Mouse (Mus musculus) T-cell, adult 2 months (primary cell): ENCODE data around the gene Fam53b.

Experiments used
- DNase-seq: peaks from one replicate; pipeline ENCODE4 v3.0.0; 2022; ENCODE audit warnings: low spot score

The Fam53b gene

DNA sequence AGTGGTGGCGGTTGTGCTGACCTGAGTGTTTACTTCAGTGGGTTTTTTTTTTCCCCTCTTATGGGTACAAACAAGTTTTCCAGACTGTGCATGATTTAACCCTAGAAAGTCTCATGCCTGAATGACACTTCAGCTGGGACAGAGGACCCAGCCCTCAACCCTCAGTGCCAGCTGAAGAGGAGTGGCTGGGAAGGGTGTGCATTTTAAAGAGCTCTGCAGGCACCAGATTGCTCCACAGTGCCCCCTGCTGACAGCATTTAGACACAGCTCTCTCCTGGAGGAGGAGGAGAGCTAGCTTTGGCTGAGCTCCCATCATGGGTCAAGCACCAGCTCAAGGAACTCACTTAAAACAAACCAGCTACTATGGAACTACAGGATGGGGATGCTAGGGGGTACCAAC is 2.8 kb downstream of the Fam53b start:
- DNase-seq = peak; percentile 85

DNA sequence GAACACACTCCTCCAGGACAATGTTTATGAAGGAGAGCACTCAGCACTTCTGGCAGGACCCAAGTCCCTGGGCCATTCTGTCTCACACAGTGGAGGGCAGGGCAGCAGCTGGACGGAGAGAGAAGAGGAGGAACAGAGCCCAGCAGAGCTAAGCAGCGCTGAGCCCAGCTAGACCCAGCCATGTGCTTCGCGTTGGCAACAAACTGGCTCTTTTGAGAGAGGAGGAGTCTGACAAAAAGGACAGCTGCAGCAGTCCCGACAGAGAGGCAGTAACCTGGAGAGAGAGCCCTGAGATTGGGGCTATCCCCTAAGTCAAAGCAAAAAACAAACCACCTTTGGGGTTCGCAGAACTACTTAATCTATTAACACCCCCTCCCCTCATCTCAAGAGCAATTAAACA is 3.3 kb downstream of the Fam53b start:
- DNase-seq = no peak

DNA sequence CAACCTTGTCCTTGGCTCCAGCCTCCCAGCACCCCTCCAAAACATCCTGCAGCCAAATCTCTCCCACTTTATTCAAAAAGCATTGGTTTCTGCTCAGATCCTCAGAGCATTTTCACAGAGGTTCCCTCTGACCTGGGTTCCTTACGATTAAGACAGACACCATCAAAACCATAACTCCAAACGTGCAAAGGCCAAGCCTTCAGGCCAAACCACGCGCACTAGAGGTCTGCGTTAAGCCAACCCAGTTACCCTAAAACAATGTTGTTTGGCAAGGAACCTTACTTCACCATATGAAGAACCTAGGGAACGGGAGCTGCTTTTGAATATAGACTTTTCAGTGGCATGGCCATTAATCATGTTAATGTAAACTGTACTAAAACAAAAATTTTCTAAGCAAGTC is 4.0 kb downstream of the Fam53b start:
- DNase-seq = no peak

DNA sequence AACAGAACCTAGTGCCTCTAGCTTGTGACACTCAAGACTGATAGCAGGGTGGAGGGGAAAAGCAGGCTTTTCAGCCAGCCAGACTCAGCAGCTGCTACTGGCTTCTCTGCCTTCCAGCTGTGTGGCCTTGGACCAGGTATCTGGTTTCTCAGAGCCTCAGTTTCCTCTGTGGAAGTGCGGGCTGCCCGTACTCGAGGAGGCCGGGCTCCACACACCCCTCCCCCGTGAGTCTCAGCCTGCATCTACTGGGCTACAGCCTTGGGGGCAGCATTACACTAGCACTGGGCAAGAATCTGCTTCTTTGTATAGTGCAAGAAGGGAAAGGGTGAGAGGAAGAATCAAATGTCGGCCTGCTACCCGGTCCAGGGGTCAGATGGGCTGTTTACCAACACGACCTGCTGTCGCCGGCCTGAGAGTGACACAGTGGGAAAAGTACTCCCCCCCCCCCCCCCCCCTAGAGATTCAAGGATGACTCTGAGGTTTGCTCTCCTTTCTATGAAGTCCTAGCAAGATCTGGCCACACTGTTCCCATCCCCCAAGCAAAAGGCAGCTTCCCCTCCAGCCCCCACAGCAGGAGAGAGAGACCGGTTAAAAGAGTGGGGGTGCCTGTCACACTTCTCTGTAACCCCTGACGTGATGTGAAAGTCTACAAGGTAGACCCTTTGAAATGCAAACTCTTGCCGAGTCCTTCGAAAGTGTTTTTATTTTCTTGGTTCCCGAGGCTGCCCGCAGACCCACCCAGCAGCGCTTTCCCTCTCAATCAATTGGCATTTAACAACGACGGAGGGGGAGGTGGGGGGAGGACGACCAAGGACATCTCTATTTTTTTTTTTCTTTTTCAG is 4.6 kb downstream of the Fam53b start:
- no peak for DNase-seq

DNA sequence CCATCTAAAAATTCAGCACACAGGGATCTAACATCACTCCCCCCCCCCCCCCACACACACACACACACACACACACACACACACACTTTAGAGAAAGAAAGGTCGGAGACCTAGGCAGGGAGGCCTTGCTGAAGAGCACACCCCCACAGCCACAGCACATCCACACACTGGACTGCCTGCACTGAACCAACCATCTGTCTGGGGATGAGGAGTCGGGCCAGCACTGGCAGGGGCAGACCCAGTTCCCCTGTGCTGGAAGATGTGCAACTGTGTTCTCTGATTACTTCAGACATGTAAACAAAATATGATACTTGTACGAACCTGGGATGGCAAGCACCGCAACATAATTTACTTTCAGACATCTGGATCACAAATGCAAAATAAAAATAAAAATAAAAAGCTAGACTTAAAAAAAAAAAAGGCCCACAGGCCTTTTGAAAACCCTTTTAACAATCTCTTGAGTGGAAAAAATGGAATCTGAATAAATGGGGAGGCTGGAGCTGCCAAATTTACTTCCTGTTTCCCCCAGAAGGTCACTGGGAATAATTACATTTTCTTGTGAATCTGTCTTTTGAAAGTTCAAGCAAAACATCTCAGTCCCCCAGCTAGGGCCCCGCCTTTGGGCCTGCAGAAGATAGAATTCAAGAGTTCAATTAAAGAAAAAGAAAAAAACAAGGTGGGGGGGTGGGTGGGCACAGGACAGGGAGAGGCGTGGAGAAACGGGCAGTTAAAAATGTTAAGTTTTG is 5.5 kb downstream of the Fam53b start:
- DNase-seq = no peak

DNA sequence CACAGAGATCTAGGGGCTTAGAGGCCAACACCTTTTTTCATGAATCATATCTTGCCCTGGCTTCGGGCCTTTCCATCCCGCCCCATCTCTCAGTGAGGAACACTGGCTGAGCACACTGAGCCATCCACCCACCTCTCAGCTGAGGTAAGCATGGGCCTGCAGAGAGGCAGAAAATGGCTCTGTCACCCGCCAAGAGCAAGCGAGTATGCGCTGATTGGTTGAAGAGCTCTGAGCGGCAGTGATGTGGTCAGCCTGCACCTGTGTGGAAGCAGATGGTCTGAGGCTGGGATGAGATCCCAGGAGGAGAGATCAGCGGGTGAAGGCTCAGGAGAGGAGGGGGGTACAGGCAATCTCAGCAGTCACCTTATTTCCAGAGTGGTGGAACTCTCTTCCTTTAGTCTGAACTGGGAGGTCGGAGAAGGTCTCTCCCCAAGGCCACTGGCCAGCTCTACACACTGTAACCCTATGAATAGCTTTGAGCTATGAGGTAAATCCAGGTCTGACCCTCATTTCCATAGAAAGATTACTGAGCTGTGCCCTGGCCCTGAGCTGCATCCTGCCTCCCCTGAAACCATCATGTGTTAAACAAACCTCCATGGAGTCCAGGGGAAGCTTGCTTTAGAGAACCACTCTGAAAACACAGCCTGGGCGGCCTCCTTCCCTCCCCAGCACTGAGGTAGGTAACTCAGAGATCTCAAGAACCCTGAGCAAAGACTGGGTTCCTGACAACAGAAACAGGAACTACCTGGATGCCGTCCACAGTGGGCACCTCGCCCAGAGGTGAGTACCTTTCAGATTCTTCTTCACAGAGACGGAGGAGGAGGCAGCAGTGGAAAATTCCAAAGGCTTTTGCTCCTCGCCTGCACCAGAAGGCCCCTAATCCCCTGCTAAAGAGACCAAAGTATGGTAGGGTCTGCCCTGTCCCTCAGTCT is 6.5 kb downstream of the Fam53b start:
- no peak for DNase-seq

DNA sequence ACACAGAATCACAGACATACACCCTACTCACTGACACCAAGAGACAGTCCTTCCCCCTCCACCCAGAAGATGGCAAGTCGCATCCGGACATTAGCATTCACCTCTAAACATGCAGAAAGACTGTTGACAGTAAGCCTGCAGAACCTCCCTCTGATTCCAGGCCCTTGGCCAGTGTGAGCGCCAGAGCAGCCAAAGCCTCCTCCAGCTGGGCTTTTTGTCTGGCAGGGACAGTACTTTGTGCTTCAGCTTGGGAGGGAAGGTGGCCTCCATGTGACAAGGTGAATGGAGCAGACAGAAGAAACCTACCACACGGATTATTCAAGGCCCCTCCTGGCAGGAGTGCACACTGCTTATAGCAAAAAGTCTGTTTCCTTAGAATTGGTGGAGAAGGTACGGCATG is 7.4 kb downstream of the Fam53b start:
- no peak for DNase-seq

DNA sequence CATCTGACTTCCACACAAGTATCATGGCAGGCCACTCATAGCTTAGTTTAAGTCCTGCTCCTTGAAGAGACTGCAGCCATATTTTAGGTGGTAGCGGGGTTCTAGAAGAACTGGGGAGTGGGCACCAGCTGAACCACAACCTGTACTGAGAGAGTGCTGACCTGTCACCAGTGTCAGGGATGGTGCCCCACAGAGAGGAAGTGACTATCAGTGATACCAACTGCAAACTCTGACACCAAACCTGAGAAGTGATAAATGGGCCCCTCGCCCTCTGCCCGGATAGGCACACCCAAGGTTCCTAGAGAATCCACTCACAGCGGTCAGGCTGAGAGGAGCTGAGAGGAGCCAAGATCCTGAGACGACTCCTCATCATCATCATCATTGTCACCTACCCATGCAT is 8.7 kb downstream of the Fam53b start:
- no peak for DNase-seq

DNA sequence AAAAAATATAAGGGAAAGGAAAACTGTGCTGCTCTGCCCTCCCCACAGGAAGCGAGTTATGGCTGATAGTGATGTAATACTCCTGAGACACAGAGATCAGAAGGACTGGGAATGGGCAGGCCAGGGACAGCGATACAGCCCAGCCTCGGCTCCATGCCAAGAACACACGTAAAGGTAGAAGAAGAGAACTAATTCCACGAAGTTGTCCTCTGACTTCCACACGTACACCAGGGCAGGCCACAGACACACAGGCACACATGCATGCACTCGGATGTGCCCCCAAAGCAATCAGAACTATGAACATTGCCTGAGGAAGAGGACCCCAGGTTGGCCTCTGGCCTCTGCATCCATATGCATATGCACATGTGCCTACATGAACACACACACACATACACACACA is 9.2 kb downstream of the Fam53b start:
- no peak for DNase-seq

DNA sequence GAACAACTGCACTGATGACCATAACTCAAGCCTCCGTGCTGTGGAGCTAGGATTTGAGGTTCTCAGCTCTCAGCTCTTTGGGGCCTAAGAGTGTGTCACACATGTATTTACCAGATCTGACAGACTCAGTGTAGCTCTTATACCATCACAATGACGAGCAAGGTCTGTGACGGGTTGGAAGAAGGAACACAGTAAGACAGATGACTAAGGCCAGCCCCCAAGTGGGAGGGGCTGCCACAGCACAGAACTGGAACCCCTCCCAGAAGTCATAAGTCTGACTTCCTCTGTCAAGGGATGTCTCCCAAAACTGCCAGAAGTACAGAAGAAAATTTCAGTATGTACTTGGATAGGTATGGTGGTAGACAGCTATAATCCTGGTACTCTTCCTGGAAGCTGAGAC is 9.7 kb downstream of the Fam53b start:
- peak; percentile 82 for DNase-seq

DNA sequence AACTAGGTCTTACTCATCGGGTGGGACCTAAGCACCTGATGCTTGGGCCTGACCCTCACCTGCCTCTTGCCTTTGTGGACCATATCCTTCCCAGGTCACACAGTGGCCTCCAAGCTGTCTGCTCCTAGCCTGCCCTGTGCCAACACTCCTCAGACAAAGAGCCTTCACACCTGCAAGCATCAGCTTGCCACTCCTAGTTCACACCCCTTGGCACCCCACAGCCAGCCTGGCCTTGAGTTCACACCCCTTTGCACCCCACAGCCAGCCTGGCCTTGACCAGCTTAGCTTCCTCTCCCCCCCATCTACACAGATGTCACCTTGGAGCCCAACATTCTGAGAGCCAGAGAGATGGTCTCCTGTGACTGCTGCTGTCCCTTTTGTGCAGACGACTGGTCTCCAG is 10.3 kb downstream of the Fam53b start:
- no peak for DNase-seq

DNA sequence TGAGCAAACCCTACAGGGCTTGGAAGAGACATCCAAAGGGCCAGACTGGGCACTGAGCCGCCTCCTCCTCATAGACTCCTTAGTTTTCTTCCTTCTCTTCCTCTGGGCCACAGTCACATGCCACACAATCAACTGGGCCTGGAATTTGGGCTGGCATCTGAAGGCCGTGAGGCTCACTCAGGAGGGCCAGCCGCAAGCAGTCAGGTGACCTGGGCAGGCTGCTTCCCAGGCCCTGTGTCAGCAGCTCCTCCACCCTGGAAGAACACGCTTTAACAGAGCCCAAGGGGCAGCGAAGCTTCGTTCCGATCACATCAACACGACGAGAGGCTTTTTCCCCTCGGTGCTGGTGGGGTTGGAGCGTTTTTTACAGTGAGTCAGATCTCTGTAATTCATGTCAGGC is 11.0 kb downstream of the Fam53b start:
- DNase-seq = no peak

DNA sequence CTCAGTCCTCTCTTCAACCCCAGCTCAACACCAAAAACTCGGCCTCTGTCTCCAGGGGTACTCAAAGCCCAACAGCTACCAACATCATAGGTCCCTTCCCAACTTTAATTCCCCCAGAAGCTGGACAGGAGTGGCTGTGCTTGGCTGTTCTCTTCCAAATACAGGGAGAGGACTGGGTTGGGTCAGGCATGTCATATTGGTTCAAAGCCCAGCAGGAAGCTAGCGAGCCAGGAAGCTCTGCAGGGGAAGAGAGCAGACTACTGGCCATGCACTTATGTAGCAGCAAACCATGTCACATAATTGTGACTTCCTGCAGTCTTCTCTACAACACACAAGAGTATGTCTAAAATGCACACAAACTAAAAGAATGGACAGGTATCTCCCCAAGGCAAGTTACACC is 11.6 kb downstream of the Fam53b start:
- no peak for DNase-seq

DNA sequence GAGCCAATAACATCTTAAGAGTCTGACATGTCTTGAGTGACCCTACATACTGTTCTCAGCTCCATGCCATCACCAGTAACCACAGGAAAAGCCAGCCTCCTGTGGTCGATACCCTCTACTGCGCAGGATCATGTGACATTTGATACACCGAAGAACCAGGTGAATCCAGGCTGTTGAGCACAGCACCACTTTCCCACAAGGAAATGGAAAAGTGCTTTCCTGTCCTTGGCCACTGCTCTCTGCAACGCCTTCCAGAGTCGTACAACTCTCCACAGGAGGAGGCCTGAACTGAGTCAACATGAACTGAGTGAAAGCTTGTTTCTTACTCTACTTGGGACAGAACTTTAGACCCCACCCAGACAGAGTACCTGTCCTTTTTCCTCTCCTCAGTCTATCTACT is 12.2 kb downstream of the Fam53b start:
- no peak for DNase-seq

DNA sequence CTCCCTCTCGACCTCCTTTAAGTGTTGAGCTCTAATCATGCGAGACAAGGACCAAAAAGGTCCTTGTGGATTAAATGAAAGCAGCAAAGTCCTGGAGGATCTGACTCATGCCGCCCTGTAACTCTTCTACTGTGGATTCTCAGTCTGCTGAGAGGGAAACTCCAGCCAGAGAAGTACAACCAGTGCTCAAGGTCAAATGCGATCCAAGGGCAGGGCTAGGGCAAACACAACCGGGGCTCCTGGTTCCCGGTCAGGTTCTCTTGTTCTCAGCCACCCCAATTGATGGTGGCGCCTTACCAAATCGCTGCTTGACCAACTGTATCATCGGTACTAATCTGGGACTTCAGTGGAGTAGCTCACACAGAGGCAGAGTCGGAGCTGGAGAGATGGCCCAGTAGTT is 12.8 kb downstream of the Fam53b start:
- DNase-seq = no peak

DNA sequence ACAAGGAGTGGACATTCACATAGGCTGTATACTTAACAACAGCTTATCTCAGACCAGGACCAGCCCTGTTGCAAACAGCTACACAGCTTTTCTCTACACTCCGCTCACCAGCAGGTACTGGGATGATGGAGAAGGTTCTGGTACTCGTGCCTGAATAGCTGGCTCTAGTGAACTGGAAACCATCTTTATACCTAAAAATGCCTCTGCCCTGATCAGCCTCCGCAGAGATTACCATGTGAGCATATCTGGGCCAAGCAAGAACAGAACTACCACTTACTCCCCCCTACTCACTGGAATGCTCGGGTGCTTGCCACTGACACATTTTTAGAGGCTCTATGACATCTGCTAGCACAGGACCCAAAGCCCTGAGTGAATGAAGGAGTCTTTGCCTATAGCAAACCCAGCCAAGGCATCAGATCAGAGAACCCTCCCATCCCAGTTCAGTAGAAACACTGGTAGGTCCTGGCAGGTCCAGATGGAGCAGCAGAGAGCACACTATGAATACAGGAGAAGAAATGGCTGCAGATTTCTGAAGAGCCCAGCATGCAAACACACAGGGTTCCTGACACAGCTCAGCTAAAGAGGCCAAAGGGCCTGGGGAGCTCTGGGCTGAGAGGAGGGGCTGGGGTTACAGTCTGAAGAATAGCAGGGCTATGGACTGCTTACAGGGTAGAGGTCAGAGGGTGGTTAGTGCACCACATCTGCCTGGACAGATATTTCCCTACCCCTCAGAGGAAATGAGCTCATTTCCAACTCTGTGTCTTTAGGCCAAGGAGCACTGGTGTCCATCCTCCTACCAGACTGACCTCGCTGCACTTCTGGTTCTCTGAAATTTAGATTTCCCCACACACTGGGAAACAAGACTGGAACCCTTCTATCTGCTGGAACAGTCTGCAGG is 14.3 kb downstream of the Fam53b start:
- DNase-seq = no peak

DNA sequence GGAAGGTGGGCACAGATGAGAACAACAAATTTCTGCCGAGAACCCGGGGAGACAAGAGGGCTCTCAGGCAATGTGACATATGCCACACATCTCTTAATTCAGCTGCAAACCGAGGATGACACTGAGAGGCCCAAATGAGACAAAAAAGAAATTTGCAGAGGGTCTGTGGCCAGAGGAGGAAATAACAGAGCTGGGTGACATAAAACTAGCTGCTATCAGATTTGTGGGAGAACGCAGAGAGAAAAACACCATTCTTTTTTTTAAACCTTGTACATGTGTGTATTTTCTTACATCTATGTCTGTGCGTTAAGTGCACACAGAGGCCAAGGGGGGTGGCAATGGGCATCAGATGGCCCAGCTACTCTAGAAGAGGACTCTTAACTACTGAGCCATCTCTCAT is 18.5 kb downstream of the Fam53b start:
- DNase-seq = no peak

DNA sequence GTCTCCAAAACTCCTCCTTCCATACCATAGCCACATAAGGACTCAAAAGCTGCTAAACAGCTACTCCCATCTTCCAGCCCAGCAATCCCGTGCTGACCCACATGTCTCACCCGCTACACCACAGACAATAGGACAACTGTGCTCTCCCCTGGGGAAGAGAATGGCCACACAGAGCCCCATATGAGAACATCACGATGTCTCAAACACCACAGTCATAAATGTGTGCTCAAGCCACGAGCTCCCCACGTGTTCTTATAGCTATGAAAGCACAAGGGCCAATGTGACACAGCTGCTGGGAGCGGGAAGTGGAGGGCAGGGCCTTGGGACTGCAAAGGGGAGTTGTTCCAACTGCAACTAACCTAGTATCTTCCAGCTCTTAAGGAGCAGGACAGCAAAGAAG is 20.2 kb downstream of the Fam53b start:
- DNase-seq = no peak

DNA sequence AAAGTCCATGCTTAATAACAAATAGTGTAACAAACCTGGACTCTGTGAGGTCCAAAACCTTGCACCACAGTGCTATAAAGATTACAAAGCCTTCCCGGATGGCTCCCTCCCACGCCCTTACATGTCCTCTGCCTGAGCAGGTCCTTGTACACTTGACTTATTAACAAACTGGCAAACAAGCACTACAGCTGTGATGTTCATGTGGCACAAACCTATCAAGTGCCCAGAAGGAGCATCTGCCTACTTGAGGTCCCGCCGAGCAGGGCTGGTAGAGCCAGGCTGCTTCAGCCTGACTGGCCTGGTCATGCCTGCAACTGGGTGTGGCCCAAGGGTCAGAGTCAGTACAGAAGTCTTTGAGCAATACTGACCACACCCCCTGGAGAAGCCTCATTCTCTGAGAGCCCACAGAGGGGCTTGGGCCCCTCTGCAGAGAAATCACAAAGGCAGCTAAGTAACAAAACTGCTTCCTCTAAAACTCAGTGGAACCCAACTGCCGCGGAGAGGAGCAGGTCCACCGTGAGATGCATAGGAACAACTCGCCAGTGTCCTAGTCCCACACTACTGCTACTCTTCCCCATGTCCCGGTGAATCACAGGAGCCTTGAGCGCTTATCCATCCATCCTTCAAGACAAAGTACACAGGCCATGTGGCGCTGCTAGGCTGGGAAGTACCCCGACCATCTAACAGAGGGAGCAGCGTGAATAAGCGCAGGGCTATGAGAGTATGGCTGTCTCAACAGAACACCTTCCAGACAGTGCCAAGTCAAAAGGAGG is 23.1 kb downstream of the Fam53b start:
- DNase-seq = no peak

DNA sequence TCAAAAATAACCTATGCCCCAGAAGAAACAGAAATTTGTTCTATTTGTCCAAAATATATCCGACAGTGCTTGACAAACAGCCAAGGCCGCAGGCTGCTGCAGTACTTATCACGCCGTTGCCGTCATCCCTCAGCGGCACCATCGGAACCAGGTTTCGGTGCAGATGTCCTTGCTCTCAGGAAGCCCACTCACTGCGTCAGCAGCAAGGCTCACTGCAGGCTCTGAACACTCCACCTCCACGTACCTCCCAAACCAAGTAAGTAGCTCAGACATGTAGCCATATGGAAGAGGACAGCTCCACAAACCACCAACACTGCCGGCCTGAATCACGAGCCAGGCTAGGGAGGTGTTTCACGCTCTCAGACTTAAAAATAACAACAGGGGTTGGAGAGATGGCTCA is 24.9 kb downstream of the Fam53b start:
- no peak for DNase-seq
